Mouse (Mus musculus) liver, postnatal 0 days (tissue): ENCODE results near the gene Coq8a. TPM values are rescaled to one million over a fixed set of nuclear protein-coding genes. Genes with fewer than 3 reads are reported as not detected.

Source experiments
- ATAC-seq: fragments of 200-750 bp; cut with Nextera tagmentation; 2 replicates; pipeline ENCODE4 v1.8.0; 2017; ENCODE audit warnings: mild to moderate bottlenecking, moderate library complexity
- DNase-seq: peaks from one replicate; pipeline ENCODE4 v3.0.0-alpha.2; 2016
- H3K27ac ChIP-seq: fragments of 300-500 bp; sonication (generic); 2 replicates; pipeline ENCODE4 v1.5.1; 2014; ENCODE audit warnings: antibody characterized with exemption, moderate library complexity, mild to moderate bottlenecking, low read depth
- H3K27me3 ChIP-seq: fragments of 300-500 bp; sonication (generic); 2 replicates; pipeline ENCODE4 v1.6.1; 2014; ENCODE audit warnings: low read length, control low read depth, mixed read lengths; ENCODE audit not compliant: insufficient read depth
- H3K36me3 ChIP-seq: fragments of 300-500 bp; sonication (generic); replicated peaks from 2 replicates; pipeline ENCODE4 v1.6.1; 2014; ENCODE audit warnings: mild to moderate bottlenecking, control low read depth, low read length, moderate library complexity, mixed read lengths; ENCODE audit not compliant: insufficient read depth
- H3K4me1 ChIP-seq: fragments of 300-500 bp; sonication (generic); 2 replicates; pipeline ENCODE4 v1.6.1; 2014; ENCODE audit warnings: antibody characterized with exemption, mild to moderate bottlenecking, control low read depth; ENCODE audit not compliant: insufficient read depth
- H3K4me2 ChIP-seq: fragments of 300-500 bp; sonication (generic); 2 replicates; pipeline ENCODE4 v1.6.1; 2014; ENCODE audit warnings: low read depth, mild to moderate bottlenecking, low read length, moderate library complexity, mixed read lengths
- H3K4me3 ChIP-seq: fragments of 300-500 bp; sonication (generic); 2 replicates; pipeline ENCODE4 v1.5.1; 2014; ENCODE audit warnings: low read depth, low read length
- H3K9ac ChIP-seq: fragments of 300-500 bp; sonication (generic); replicated peaks from 2 replicates; pipeline ENCODE4 v1.6.1; 2014; ENCODE audit warnings: mild to moderate bottlenecking, moderate library complexity
- H3K9me3 ChIP-seq: fragments of 300-500 bp; sonication (generic); 2 replicates; pipeline ENCODE4 v1.6.1; 2016; ENCODE audit warnings: mild to moderate bottlenecking, control low read depth, low read length, mixed read lengths
- CTCF ChIP-seq: sonication (generic); IDR thresholded peaks from 2 replicates; pipeline ENCODE4 v1.5.1; 2016; ENCODE audit warnings: antibody characterized with exemption, low read depth
- EP300 ChIP-seq: IDR thresholded peaks from 2 replicates; pipeline ENCODE4 v1.6.1; 2016; ENCODE audit warnings: antibody characterized with exemption, low read depth, mild to moderate bottlenecking
- WGBS: fragments of 180-500 bp; shearing (Covaris S2); extraction: QIAGEN DNeasy Blood & Tissue Kit; methylation state at CpG from one replicate; pipeline ENCODE4 v1.1.7; 2014; ENCODE audit not compliant: insufficient replicate concordance; 5-methylcytosine and 5-hydroxymethylcytosine counted together
- polyA plus RNA-seq: library from polyadenylated mRNA; unstranded; fragments of >200 nt; fragmentation: Nextera tagmentation; extraction: Ambion mirVana; gene quantifications from 2 replicates; pipeline ENCODE4 v1.2.1, GENCODE M21; 2015

The Coq8a gene
- polyA plus RNA-seq, 1 experiment from 2014 or later: 36.6 TPM

DNA sequence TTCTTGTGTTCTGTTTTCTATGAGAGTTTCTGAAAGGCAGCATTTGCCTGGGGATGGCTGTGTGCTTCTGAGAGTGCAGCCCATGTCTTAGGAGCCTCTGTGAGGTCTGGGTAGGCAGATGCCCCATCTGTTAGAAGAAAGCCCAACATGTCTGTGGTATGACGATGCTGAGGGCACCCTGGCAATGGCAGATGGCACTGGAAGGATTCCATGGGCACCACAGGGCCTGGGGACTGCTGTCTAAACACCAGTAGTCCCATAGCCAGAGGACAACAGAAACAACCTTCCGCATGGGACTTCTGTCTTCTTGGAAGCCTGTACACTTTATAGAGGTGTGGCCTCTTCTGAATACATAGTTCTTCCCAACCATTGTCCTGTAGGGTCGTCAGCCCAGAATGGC is 38.2 kb downstream of the Coq8a start:
- no peak overlapping the region for H3K27ac ChIP-seq
- H3K4me1 ChIP-seq: no peaks in the 10 kb centered on the region
- no peak overlapping the region for H3K9ac ChIP-seq
- no peak for TF ChIP-seq CTCF
- 78% methylated on average over 3 of the region's 3 CpGs for WGBS
- H3K4me2 ChIP-seq: no peak overlapping the region
- ATAC-seq (no peak), DNase-seq (no peak)
- no peak overlapping the region for H3K4me3 ChIP-seq
- H3K36me3 ChIP-seq: no peaks in the 10 kb centered on the region
- H3K27me3 ChIP-seq: no peaks in the 10 kb centered on the region
- H3K9me3 ChIP-seq: no peaks in the 10 kb centered on the region

- no peak for DNase-seq
- no peaks in the 10 kb centered on the region for H3K4me1 ChIP-seq
- no peak overlapping the region for H3K4me3 ChIP-seq
- TF ChIP-seq CTCF: no peak
- no peak for TF ChIP-seq EP300
- no peak overlapping the region for H3K4me2 ChIP-seq
- no peak overlapping the region for H3K9ac ChIP-seq
- no peaks in the 10 kb centered on the region for H3K27me3 ChIP-seq
- H3K36me3 ChIP-seq: no peaks in the 10 kb centered on the region
- H3K27ac ChIP-seq: no peak overlapping the region
- H3K9me3 ChIP-seq: no peaks in the 10 kb centered on the region
- WGBS: 83% methylated on average over 2 of the region's 2 CpGs
- ATAC-seq: no peak
Observed at GRCm38 (mm10) chr1:180160545-180160944, 38.9 kb downstream of the Coq8a start.

GRCm38 (mm10) chr1:180158648-180159047 is 40.8 kb downstream of the Coq8a start:
- Histone ChIP-seq H3K27ac (no peak overlapping the region), H3K36me3 (no peaks in the 10 kb centered on the region), H3K27me3 (no peaks in the 10 kb centered on the region), H3K9ac (no peak overlapping the region), H3K4me2 (no peak overlapping the region), H3K9me3 (no peaks in the 10 kb centered on the region), H3K4me3 (no peak overlapping the region), H3K4me1 (no peaks in the 10 kb centered on the region)
- ATAC-seq (no peak), DNase-seq (peak; percentile 9)
- TF ChIP-seq EP300 (no peak), CTCF (no peak)
- 44% methylated on average over 2 of the region's 2 CpGs for WGBS

GRCm38 (mm10) chr1:180151191-180151590 is 48.2 kb downstream of the Coq8a start:
- H3K27me3 ChIP-seq: no peaks in the 10 kb centered on the region
- no peak overlapping the region for H3K27ac ChIP-seq
- H3K36me3 ChIP-seq: peaks cover 14% of the 10 kb centered on the region
- H3K4me3 ChIP-seq: no peak overlapping the region
- TF ChIP-seq CTCF (0 out of 2 replicates have a peak, but pooled peaks have one; percentile 32), EP300 (no peak)
- 82% methylated on average over 8 of the region's 8 CpGs for WGBS
- no peaks in the 10 kb centered on the region for H3K9me3 ChIP-seq
- H3K4me2 ChIP-seq: no peak overlapping the region
- no peak for DNase-seq
- peaks cover 11% of the 10 kb centered on the region; the same call in 1 of the 2 replicates for H3K4me1 ChIP-seq
- ATAC-seq: no peak
- no peak overlapping the region for H3K9ac ChIP-seq

GRCm38 (mm10) chr1:180148563-180148962 is 50.8 kb downstream of the Coq8a start:
- H3K27ac ChIP-seq: peak overlapping the region; percentile 92
- ATAC-seq (peak; percentile 97), DNase-seq (no peak)
- H3K4me2 ChIP-seq: peak overlapping the region; percentile 52
- H3K4me3 ChIP-seq: peak overlapping the region; percentile 9; the same call in 1 of the 2 replicates
- H3K9ac ChIP-seq: peak overlapping the region; percentile 44; the same call in 1 of the 2 replicates
- no peaks in the 10 kb centered on the region for H3K27me3 ChIP-seq
- peaks cover 14% of the 10 kb centered on the region for H3K36me3 ChIP-seq
- H3K9me3 ChIP-seq: no peaks in the 10 kb centered on the region
- WGBS: 61% methylated on average over 4 of the region's 4 CpGs
- no peak for TF ChIP-seq CTCF
- TF ChIP-seq EP300: peak; percentile 91
- H3K4me1 ChIP-seq: peaks cover 11% of the 10 kb centered on the region; the same call in 1 of the 2 replicates

DNA sequence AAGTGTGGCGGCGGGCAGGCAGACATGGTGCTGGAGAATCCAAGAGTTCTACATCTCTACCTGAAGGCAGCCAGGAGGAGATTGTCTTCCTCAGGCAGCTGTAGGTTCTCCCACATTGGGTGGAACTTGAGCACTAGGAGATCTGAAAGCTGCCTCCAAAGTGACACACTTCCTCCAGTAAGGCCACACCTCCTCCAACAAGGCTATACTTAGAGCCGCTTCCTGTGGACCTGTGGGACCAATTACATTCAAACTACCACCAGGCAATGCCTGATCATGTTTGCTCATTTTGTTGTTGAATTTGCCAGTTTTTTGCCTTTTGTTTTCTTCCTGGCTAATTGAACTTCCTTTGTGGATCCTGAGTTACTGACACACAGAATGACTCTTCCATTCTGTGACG is 51.4 kb downstream of the Coq8a start:
- Histone ChIP-seq H3K4me1 (peaks cover 11% of the 10 kb centered on the region; the same call in 1 of the 2 replicates), H3K9me3 (no peaks in the 10 kb centered on the region), H3K27ac (peak overlapping the region; percentile 92), H3K9ac (peak overlapping the region; percentile 44; the same call in 1 of the 2 replicates), H3K4me3 (peak overlapping the region; percentile 20), H3K4me2 (peak overlapping the region; percentile 52), H3K36me3 (peaks cover 14% of the 10 kb centered on the region), H3K27me3 (no peaks in the 10 kb centered on the region)
- DNase-seq (peak; percentile 37), ATAC-seq (peak; percentile 93)
- WGBS: 57% methylated on average over 4 of the region's 4 CpGs
- TF ChIP-seq EP300 (no peak), CTCF (no peak)

DNA sequence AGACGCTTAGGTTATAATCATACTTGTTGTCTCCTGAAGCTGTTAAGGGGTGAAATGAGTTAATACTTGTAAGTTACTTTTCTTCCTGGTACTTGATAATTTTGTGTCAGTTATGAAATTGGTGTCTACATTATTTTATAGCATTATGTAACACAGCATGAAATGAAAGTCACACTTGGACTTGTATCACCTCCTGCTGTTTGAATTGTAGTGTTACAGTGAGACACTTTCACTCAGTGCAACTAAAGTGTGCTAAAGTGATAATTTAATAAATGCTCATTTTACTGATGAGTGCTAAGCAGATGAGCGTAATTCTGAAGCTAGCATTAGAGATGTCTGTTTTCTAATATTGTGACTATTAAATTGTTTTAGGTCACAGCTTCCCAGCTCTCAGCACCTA is 58.4 kb downstream of the Coq8a start:
- 94% methylated on average over 2 of the region's 2 CpGs for WGBS
- Histone ChIP-seq H3K27me3 (no peaks in the 10 kb centered on the region), H3K27ac (no peak overlapping the region), H3K4me2 (no peak overlapping the region), H3K4me1 (no peaks in the 10 kb centered on the region), H3K9ac (no peak overlapping the region), H3K36me3 (peaks cover 15% of the 10 kb centered on the region), H3K9me3 (no peaks in the 10 kb centered on the region), H3K4me3 (no peak overlapping the region)
- no peak for ATAC-seq
- TF ChIP-seq EP300 (no peak), CTCF (peak; percentile 23)
- no peak for DNase-seq
